Mouse (Mus musculus) liver, embryonic 18 days (tissue): ENCODE results near the gene Tnrc6a. TPM values are rescaled to one million over a fixed set of nuclear protein-coding genes. Genes with fewer than 3 reads are reported as not detected.

Experiments
- polyA plus RNA-seq: library from polyadenylated mRNA; depleted of rRNA; stranded (reverse); fragments of >200 nt; gene quantifications from 2 replicates; pipeline ENCODE4 v1.2.3, GENCODE M21; 2012; rRNA removed

Gene Tnrc6a
- 13.0 and 15.8 TPM in 2 replicates for polyA plus RNA-seq

GRCm38 (mm10) chr7:123123665-123124298 is at the start of gene Tnrc6a:
TSS of gene Tnrc6a (plus strand) at chr7:123123885.

GRCm38 (mm10) chr7:123214365-123215075 is 90.8 kb downstream of the Tnrc6a start, which contains the start of gene Slc5a11:
TSS of gene Slc5a11 (plus strand) at chr7:123214780.

Other genes with a start within 250 kb of the Tnrc6a start
- 14.0 and 15.9 TPM in 2 replicates for gene Rbbp6, start 158.2 kb upstream of the Tnrc6a start, polyA plus RNA-seq
- 0.20 and 0.30 TPM in 2 replicates for gene Slc5a11, start 90.9 kb downstream of the Tnrc6a start, polyA plus RNA-seq
- 13.8 and 14.1 TPM in 2 replicates for gene Lcmt1, start 245.9 kb downstream of the Tnrc6a start, polyA plus RNA-seq
- 8.1 and 8.8 TPM in 2 replicates for gene Arhgap17, start 246.0 kb downstream of the Tnrc6a start, polyA plus RNA-seq